Mouse (Mus musculus) neutrophil, adult 5-6 weeks (primary cell): ENCODE data around the gene Slc30a10. TPM values are rescaled to one million over a fixed set of nuclear protein-coding genes. Genes with fewer than 3 reads are reported as not detected.

Experiments
- ATAC-seq: fragments of 151-379, 151-347 bp; 2 replicates; pipeline ENCODE4 v1.8.0; 2017; ENCODE audit warnings: mild to moderate bottlenecking, moderate TSS enrichment; ENCODE audit not compliant: insufficient number of reproducible peaks, poor library complexity, low FRiP score, severe bottlenecking; ENCODE audit errors: extremely low read depth
- total RNA-seq: library from RNA; stranded (forward); fragments of 200-1000 nt; gene quantifications from 2 replicates; pipeline ENCODE4 v1.2.3, GENCODE M21; 2017

Gene Slc30a10
- total RNA-seq, 1 experiment from 2014 or later, result not detected

- ATAC-seq, result no peak
Measured at GRCm38 (mm10) chr1:185501801-185502340, 47.2 kb downstream of the Slc30a10 start.

DNA sequence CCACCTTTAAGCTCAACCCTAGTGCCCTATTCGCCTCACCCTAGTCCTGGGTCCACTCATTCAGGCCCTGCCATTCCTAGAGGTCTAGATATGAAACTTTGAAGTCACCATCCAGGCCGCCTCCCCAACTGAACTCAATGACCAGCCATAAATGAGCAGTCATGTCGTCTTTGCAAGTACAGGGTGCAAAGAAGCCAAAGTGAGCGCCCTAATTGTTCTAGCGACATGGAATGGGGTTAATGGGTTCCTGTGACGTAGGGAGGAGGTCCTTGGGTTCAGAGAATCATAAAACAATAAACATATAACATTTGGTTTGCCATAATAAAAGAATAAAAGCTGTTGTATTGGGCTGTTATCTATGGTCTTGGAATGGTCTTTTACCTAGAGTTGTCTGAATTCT, 47.9 kb downstream of the Slc30a10 start:
- ATAC-seq, result no peak

DNA sequence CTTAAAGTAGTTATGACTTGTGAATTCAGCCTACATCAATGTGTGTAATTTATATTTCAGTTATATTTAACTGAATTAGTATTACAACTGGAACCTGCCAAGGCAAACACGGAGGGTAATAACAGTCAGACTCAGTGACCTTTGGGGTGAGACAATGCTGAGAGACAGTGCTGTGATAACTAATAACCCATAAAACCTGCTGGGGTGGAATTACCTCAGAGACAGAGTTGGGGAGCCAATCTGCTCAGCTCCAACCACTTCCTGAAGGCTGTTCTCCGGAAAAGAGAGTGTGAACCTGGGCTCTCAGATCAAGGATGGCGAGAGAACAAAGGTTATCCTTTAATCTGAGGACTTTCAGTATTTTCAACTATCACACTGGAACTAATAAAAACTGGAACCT, 54.4 kb downstream of the Slc30a10 start:
- no peak for ATAC-seq

GRCm38 (mm10) chr1:185511306-185511705, 56.7 kb downstream of the Slc30a10 start:
- no peak for ATAC-seq

DNA sequence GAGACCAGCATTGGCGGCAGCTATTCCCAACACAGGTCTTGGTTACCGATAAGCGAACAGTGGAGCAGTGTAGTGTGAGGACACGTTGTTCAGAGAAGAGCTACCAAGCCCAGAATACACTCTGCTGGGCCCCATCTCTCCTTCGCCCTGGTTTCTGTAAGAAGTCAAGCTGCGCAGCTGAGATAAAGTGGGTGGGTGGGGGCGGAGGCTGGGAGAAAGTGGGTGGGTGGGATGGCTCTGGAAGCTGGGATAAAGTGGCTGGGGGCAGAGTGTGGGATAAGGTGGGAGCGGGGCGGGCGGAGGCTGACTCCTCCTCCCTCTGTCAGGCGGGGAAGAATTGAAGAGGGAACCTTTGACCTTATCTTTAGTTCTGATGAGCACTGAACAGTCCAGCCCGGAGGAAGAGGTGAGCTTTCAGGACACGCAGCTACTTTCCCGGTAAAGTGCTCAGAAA, 60.9 kb downstream of the Slc30a10 start:
- ATAC-seq, result no peak

DNA sequence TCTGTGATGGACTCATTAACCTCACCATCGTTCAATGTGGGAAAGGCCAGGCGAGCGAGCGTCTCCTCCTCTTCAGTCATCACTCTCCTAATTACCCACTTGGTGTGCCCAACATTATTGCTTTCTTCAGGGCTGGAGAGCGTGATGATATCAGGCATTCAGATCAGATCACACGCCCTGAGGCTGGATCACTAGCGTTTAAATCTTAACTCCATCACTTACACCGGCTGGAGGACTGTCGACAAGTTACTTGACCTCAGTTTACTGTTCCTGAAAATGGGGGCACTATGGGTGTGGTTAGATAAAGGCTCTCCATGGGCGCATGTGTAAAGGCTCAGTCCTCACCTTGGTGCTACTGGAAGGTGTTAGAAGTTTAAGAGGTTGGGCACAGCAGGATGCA, 61.4 kb downstream of the Slc30a10 start:
- no peak for ATAC-seq

GRCm38 (mm10) chr1:185517566-185517965, 62.9 kb downstream of the Slc30a10 start:
- ATAC-seq, result no peak

Other genes with a start within 250 kb of the Slc30a10 start
- gene Iars2, start 125.5 kb upstream of the Slc30a10 start, total RNA-seq, result 32.0 and 34.6 TPM in 2 replicates
- gene Bpnt1, start 122.7 kb upstream of the Slc30a10 start, total RNA-seq, result 12.5 and 12.8 TPM in 2 replicates
- 70.6 and 73.8 TPM in 2 replicates for gene Eprs, start 91.8 kb upstream of the Slc30a10 start, total RNA-seq